Mouse (Mus musculus) Muller cell, postnatal 12 days (primary cell): ENCODE data around the gene Cpne5.
"Not testable (repeated sequence)": the region's sequence is repeated elsewhere in the genome, so short reads cannot be mapped to it uniquely, and the experiment has no call there.

Experiments used
- DNase-seq: peaks from one replicate; pipeline ENCODE4 v3.0.0-alpha.2; 2015; ENCODE audit errors: inconsistent ontology term

Gene Cpne5

DNA sequence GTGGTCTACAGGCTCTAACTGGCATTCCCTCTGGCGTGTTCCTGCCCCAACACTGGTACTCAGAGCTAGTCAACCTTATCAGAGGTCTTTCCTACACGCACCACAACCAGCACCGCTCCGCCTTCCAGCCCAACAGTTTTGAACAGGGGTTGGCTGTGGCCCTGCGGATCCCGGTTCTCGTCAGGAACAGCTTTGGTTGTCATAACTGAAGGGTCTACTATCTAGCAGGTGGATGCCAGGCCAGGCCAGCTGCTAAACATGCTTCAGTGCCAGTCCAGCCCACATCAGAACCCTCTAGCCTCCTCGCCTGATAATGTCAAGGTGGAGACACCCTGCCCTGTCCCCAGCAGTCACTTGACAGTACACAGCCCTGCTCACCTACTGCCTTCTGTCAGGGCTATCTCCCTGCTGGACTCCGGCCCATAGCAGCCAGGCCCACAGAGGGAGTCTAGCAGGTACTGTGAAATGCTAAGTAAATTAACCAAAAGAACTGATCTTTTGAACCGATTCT is 19.1 kb upstream of the Cpne5 start:
- no peak for DNase-seq

DNA sequence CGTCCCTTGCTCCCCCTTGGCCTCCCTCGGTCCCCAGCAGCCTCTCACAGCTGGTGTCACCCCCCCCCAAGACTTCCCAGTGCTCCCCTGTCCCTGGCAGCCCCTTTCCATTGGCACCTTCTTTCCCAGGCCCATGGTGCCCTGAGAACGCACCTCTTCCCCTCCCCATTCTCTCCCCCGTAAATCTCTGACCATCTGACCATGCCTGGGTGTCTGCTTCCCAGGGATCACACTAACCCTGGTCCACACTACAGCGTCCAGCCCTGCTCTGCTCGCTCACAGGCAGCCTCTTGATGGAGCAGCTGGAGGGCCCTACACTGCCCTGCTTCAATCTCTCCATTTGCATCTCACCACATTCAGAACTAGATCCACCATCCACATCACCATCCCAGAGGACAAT is 18.5 kb upstream of the Cpne5 start:
- DNase-seq: no peak

GRCm38 (mm10) chr17:29254784-29255183 is 16.8 kb upstream of the Cpne5 start:
- not testable (repeated sequence) for DNase-seq

- no peak for DNase-seq
These were observed 15.7 kb upstream of the Cpne5 start for GRCm38 (mm10) chr17:29253684-29254083.

GRCm38 (mm10) chr17:29253236-29253635 is 15.3 kb upstream of the Cpne5 start:
- no peak for DNase-seq

GRCm38 (mm10) chr17:29251608-29252390 is 13.8 kb upstream of the Cpne5 start:
- DNase-seq: no peak

GRCm38 (mm10) chr17:29251006-29251405 is 13.0 kb upstream of the Cpne5 start:
- not testable (repeated sequence) for DNase-seq

DNA sequence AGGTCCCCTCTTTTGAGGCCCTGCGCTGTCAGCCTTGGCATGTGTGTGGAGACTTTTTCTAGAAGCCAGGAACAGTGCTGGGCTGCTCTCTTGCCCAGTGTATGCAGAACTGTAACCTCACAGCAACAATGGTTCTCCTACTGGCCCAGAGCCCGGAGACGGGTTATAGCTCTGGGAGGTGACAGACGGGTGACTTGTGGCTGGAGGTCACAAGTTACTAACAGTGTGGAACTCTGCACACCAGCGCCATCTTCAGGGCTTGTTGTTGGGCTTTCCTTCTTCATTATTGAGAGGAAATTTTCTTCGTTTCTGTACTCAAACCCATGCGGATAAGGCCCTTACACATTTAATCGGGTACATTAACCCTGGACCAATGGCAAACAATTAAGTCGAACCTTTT is 11.5 kb upstream of the Cpne5 start:
- no peak for DNase-seq

DNA sequence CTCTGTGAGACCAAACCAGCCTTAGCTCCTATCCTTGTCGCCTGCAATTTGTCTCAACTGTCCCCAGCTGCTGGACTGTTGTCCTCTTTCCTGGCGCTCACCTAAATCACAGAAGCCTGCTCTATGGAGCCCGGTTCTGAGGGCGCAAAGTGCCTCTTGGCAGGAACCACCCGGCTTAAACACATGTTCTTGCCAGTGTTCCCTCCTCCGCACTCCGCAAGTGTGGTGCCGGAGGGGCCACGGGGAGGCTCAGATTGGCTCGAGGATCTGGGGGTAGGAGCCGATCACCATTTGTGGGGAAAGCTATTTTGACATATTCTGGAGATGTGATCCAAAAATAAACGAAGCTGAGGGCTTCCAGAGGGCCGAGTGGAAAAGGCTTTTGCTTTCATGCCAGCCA is 9.9 kb upstream of the Cpne5 start:
- peak; percentile 28 for DNase-seq

- peak; percentile 87 for DNase-seq
These were observed 8.6 kb upstream of the Cpne5 start for GRCm38 (mm10) chr17:29246602-29247001.

GRCm38 (mm10) chr17:29245725-29246124 is 7.8 kb upstream of the Cpne5 start:
- DNase-seq: no peak

- DNase-seq: no peak
These were observed 6.9 kb upstream of the Cpne5 start for GRCm38 (mm10) chr17:29244912-29245311.

DNA sequence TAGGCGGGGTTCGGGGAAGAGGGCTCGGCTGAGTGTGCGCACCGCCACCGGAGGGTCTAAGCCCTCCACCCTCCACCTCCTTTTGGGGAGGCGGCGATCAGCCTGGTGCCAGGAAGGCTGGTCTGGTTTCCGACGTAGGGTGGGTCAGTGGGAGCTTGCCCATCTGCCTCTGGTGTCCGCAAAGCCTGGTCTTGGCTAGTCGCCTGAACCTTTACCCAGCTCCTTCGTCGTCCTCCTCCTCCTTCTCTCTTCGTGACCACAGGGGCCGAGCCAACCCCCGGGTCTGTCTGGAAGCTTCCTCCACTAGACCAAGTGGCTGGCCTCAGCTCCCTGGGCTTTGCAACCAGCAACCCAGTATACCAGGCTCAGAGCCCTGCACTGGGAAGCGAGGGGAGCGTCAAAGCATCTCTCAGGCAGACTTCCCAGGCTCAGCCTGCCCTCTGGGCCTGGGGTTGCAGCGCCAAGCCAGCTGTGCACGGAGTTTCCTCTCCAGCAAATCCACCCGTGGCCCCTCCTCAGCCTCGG is 516 bp upstream of the Cpne5 start:
- no peak for DNase-seq

GRCm38 (mm10) chr17:29237267-29237771 is 648 bp downstream of the Cpne5 start:
- no peak for DNase-seq

- DNase-seq: no peak
These were observed 1.9 kb downstream of the Cpne5 start for GRCm38 (mm10) chr17:29236111-29236510.

- no peak for DNase-seq
These were observed 6.9 kb downstream of the Cpne5 start for GRCm38 (mm10) chr17:29231109-29231508.

DNA sequence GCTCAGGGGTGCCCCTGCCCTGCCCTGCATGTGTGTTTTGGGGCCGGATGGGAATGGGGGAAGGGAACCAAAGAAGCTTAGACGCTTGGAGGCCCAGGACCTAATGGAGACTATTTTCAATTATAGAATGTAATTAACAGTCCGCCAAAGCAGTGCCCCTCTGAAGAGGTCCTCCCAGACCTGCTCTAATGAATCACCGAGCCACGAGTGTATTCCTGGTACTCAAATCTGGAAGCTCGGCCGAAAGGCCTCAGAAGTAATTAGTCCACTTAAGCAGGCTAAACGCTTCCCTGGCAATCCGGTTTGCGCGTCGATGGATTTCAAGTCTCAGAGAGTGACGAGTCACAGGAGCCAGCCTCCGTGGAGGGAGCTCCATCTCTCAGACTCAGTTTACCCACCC is 17.3 kb downstream of the Cpne5 start:
- no peak for DNase-seq

- no peak for DNase-seq
These were observed 19.9 kb downstream of the Cpne5 start for GRCm38 (mm10) chr17:29218017-29218416.

- DNase-seq: no peak
These were observed 21.9 kb downstream of the Cpne5 start for GRCm38 (mm10) chr17:29216078-29216477.

- DNase-seq: no peak
These were observed 23.3 kb downstream of the Cpne5 start for GRCm38 (mm10) chr17:29214655-29215054.

DNA sequence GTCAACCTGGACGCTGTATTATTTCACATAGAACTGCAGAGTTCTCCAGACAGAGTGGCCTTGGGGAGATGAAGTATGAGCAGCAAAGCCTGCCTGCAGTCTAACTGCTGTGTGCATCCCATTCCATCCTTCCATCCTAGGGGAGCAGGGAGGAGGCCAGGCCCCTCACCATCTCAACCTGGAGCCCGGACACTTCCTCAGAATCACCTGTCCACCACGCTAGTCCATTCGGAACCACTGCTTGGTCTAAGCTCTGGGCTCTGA is 23.8 kb downstream of the Cpne5 start:
- DNase-seq: no peak

DNA sequence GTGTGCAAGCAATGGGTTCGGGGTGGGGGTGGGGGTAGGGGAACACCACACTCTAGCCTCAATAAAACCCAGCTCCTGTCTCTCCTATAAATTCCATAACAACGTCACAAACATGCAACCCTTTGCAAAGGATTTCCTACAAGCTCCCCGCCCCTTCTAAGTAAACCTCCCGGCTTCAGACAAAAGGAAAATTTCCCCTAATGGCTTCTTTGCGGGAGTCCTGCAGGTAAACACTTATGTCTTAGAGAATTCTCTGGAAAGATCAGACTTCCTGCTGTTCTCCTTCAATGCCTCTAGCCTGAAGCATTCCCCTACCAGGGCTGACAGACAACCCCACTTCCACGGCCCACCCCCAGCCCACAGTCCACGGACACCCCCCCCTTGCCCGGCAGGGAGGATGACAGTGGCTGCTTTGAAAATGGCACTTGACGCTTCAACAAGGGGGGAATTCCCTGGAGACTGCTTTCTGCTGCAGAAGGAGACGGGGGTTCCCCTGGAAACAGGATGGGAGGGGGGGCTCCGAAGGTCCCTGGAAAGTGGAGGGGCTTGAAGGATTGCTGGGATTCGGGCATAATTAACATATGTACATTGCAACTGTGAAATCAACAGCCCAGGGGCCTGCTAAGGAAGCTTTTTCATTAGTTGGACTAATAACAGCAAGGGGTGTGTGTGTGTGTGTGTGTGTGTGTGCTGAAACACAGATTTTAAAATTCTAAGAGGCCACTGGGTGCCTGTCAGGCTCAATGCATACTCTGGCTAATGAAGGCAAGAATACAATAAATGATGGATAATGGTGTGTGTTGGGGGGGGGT is 24.4 kb downstream of the Cpne5 start:
- no peak for DNase-seq

DNA sequence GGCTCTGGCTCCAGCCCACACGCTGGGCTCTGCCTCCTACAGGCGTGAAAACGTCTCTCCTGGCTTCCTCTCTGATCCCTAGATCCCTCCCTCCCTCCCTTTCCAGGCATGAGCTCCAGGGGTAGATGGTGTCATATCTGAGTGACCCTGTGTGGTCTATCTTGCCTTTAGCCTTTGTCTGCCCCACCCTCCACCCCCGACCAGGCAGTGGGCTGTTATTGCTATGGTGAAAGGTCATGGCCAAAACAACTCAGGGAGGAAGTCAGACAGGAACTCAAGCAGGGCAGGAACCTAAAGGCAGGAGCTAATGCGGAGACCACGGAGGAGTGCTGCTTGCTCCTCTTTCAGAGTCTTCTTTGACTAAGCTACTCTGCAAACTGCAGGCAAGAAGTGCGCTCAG is 26.1 kb downstream of the Cpne5 start:
- no peak for DNase-seq
